Mouse (Mus musculus): ENCODE data around the gene Pbld1.
"Not testable (repeated sequence)": the region's sequence is repeated elsewhere in the genome, so short reads cannot be mapped to it uniquely, and the experiment has no call there.

Gene Pbld1

GRCm38 (mm10) chr10:63043154-63043553, 16.8 kb upstream of the Pbld1 start:
- no peak for DNase-seq

GRCm38 (mm10) chr10:63047751-63048150, 12.2 kb upstream of the Pbld1 start:
- DNase-seq: no peak

- DNase-seq: no peak
These were observed 10.9 kb upstream of the Pbld1 start for GRCm38 (mm10) chr10:63049106-63049505.

- no peak for DNase-seq
These were observed 8.7 kb upstream of the Pbld1 start for GRCm38 (mm10) chr10:63051267-63051666.

- DNase-seq: no peak
These were observed 8.0 kb upstream of the Pbld1 start for GRCm38 (mm10) chr10:63052011-63052410.

- no peak for DNase-seq
These were observed 7.0 kb upstream of the Pbld1 start for GRCm38 (mm10) chr10:63053007-63053406.

GRCm38 (mm10) chr10:63054071-63054470, 5.9 kb upstream of the Pbld1 start:
- not testable (repeated sequence) for DNase-seq

- DNase-seq: no peak
These were observed 5.4 kb upstream of the Pbld1 start for GRCm38 (mm10) chr10:63054586-63054985.

GRCm38 (mm10) chr10:63056966-63057750, 2.8 kb upstream of the Pbld1 start:
- DNase-seq: no peak

GRCm38 (mm10) chr10:63060406-63060805, 444 bp downstream of the Pbld1 start:
- no peak for DNase-seq

GRCm38 (mm10) chr10:63061266-63061665, 1.3 kb downstream of the Pbld1 start:
- no peak for DNase-seq

GRCm38 (mm10) chr10:63062696-63063095, 2.7 kb downstream of the Pbld1 start:
- no peak for DNase-seq

- no peak for DNase-seq
These were observed 3.4 kb downstream of the Pbld1 start for GRCm38 (mm10) chr10:63063365-63063764.

- no peak for DNase-seq
These were observed 4.6 kb downstream of the Pbld1 start for GRCm38 (mm10) chr10:63064516-63064915.

- DNase-seq: no peak
These were observed 5.6 kb downstream of the Pbld1 start for GRCm38 (mm10) chr10:63065561-63065960.

- DNase-seq: peak; percentile 89 to 92
These were observed 6.0 kb downstream of the Pbld1 start for GRCm38 (mm10) chr10:63065988-63066387.

- no peak for DNase-seq
These were observed 26.3 kb downstream of the Pbld1 start for GRCm38 (mm10) chr10:63086304-63086703.

- DNase-seq: no peak
These were observed 29.3 kb downstream of the Pbld1 start for GRCm38 (mm10) chr10:63089103-63089757.

GRCm38 (mm10) chr10:63089758-63090571, 30.0 kb downstream of the Pbld1 start:
- peak; percentile 54 to 56 for DNase-seq

GRCm38 (mm10) chr10:63091915-63092314, 32.0 kb downstream of the Pbld1 start:
- no peak for DNase-seq

GRCm38 (mm10) chr10:63092616-63093550, 32.9 kb downstream of the Pbld1 start:
- DNase-seq: peak; percentile 65 to 74

GRCm38 (mm10) chr10:63096757-63097156, 36.8 kb downstream of the Pbld1 start:
- no peak for DNase-seq
